Mouse (Mus musculus): ENCODE measurements around the gene Plpp4.

DNA sequence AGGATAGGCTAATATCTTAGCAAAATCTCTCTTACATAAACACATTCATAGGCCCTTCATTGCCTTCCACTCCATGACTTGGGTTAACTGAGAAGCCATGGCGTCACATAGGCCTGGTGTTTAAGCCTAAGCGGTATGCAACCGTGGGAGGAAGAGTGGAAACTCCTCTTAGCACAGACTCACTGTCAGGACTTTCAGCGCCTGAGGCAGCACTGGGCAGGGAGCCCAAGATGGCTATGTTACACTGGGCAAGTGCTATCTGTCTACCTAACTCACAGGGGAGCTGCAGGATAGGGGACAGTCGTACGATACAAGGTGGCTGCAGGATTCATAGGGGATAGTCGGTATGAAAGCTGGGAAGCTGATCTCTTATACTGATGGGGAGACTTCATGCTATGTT lies 142.2 kb downstream of the Plpp4 start:
- no peak for TF ChIP-seq POLR2A (IDR thresholded peaks at IDR 0.05; ENCODE audit: control insufficient read depth, extremely low read depth, insufficient read depth, low read length, poor library complexity)
- TF ChIP-seq CTCF (IDR thresholded peaks at IDR 0.05; ENCODE audit: borderline replicate concordance, control insufficient read depth, extremely low read depth, insufficient read depth, low read length, poor library complexity): no peak

All from thymus, adult 2 months (tissue).